Mouse (Mus musculus) lung, postnatal 0 days (tissue): Measurements from ENCODE around the gene Btbd11. TPM values are rescaled to one million over a fixed set of nuclear protein-coding genes. Genes with fewer than 3 reads are reported as not detected.
"Not testable (repeated sequence)": the region's sequence is repeated elsewhere in the genome, so short reads cannot be mapped to it uniquely, and the experiment has no call there.

Experiments used
- ATAC-seq: fragments of 200-750 bp; cut with Nextera tagmentation; 2 replicates; pipeline ENCODE4 v1.8.0; 2017; ENCODE audit warnings: moderate library complexity
- DNase-seq: peaks from one replicate; pipeline ENCODE4 v3.0.0-alpha.2; 2016; ENCODE audit warnings: low spot score
- H3K27ac ChIP-seq: fragments of 300-500 bp; sonication (generic); 2 replicates; pipeline ENCODE4 v1.5.1; 2014; ENCODE audit warnings: antibody characterized with exemption, mild to moderate bottlenecking, low read length, mixed read lengths
- H3K27me3 ChIP-seq: fragments of 300-500 bp; sonication (generic); replicated peaks from 2 replicates; pipeline ENCODE4 v1.6.1; 2014; ENCODE audit warnings: low read length, mixed read lengths; ENCODE audit not compliant: insufficient read depth
- H3K36me3 ChIP-seq: fragments of 300-500 bp; sonication (generic); 2 replicates; pipeline ENCODE4 v1.6.1; 2014; ENCODE audit warnings: low read length, mixed read lengths; ENCODE audit not compliant: insufficient read depth
- H3K4me1 ChIP-seq: fragments of 300-500 bp; sonication (generic); 2 replicates; pipeline ENCODE4 v1.6.1; 2014; ENCODE audit warnings: antibody characterized with exemption, low read depth, low read length, mixed read lengths; ENCODE audit not compliant: insufficient read depth
- H3K4me2 ChIP-seq: fragments of 300-500 bp; sonication (generic); replicated peaks from 2 replicates; pipeline ENCODE4 v1.6.1; 2014; ENCODE audit warnings: low read depth, mild to moderate bottlenecking, low read length, moderate library complexity, mixed read lengths
- H3K4me3 ChIP-seq: fragments of 300-500 bp; sonication (generic); 2 replicates; pipeline ENCODE4 v1.5.1; 2014; ENCODE audit warnings: low read depth, low read length
- H3K9ac ChIP-seq: fragments of 300-500 bp; sonication (generic); replicated peaks from 2 replicates; pipeline ENCODE4 v1.6.1; 2014; ENCODE audit warnings: low read depth, mild to moderate bottlenecking
- H3K9me3 ChIP-seq: fragments of 300-500 bp; sonication (generic); 2 replicates; pipeline ENCODE4 v1.6.1; 2016; ENCODE audit warnings: low read length, mixed read lengths
- CTCF ChIP-seq: IDR thresholded peaks from 2 replicates; pipeline ENCODE4 v1.5.1; 2016; ENCODE audit warnings: antibody characterized with exemption, mild to moderate bottlenecking
- EP300 ChIP-seq: IDR thresholded peaks from 2 replicates; pipeline ENCODE4 v1.6.1; 2016; ENCODE audit warnings: antibody characterized with exemption, mild to moderate bottlenecking, control low read depth
- WGBS: fragments of 180-500 bp; shearing (Covaris S2); extraction: QIAGEN DNeasy Blood & Tissue Kit; methylation state at CpG from one replicate; pipeline ENCODE4 v1.1.7; 2014; 5-methylcytosine and 5-hydroxymethylcytosine counted together
- polyA plus RNA-seq: library from polyadenylated mRNA; unstranded; fragments of >200 nt; fragmentation: Nextera tagmentation; extraction: Ambion mirVana; gene quantifications from 2 replicates; pipeline ENCODE4 v1.2.1, GENCODE M21; 2015

Gene Btbd11
- polyA plus RNA-seq, 1 experiment from 2014 or later = 0.98 TPM

DNA sequence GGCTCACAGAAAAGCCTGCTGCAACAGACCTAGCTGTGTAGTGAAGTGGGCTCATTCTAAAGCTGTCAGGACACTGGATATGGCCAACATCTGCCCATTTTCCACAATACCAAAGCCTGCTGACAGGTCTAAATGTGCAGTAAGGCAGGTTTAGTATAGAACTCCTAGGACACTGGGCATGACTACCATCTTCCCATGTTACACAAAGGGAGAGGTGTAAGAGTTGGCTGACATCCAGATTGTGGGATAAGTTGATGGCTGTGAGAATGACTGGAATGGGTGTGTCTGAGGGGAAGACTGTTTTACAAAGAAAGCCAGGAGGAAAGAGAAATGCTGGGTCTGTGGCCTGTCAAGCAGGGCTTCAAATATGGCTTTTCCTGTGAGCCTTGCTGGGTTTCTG is 313.1 kb downstream of the Btbd11 start:
- Histone ChIP-seq H3K27me3 (no peaks in the 10 kb centered on the region), H3K9me3 (no peaks in the 10 kb centered on the region), H3K4me2 (no peak overlapping the region), H3K36me3 (no peaks in the 10 kb centered on the region), H3K4me1 (no peaks in the 10 kb centered on the region), H3K9ac (no peak overlapping the region), H3K27ac (no peak overlapping the region), H3K4me3 (no peak overlapping the region)
- no peak for TF ChIP-seq EP300
- no peak for TF ChIP-seq CTCF
- ATAC-seq = no peak
- DNase-seq = peak; percentile 8

DNA sequence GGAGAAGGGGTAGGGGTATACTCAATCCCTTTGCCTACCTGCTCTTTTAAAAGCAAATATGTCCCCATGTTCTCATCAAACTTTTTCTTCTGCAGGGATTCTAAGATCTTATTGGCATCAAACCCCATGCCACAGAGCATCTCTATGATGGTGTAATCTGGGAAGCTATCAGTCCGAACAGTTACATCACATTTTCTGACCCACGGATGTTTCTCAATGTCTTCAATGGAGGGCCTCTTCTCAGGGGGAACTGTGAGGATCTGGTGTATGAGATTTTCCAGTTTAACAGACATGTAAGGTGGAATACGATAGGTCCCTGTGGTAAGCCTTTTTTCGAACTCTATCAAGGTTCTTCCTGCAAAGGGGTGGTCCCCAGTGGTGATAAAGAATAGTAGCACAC is 323.2 kb downstream of the Btbd11 start:
- H3K9me3 ChIP-seq, H3K4me1 ChIP-seq, H3K36me3 ChIP-seq, H3K27ac ChIP-seq, ATAC-seq, H3K4me3 ChIP-seq, H3K4me2 ChIP-seq, DNase-seq, H3K27me3 ChIP-seq, H3K9ac ChIP-seq: not testable (repeated sequence)
- 77% methylated on average over 4 of the region's 4 CpGs for WGBS

Other genes with a start within 250 kb of the Btbd11 start
- 28.8 and 29.4 TPM in 2 replicates for gene Cry1, start 201.8 kb upstream of the Btbd11 start, polyA plus RNA-seq